Mouse (Mus musculus) kidney, adult 18-20 months (tissue): Measurements from ENCODE around the gene Vmn1r27.

Experiments
- DNase-seq: peaks from one replicate; pipeline ENCODE4 v3.0.0; 2021

Gene Vmn1r27

DNA sequence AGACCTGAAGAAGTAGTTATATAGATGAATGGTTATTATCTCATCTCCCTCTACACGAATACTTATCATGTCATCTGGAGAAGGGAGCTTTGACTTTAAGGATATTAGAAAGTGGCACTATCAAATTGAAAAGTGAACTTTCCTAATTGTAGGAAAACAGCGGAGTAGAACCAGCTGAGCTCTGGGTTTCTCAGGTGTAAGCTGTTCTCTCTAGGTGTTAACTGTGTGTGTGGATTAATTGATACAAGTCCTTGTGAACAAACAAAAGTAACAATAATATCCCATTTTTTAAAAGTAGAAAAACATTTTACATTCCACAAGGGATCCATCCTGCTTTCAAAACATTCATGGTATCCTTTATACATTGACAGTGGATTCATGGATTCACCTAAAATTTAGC lies at the start of gene Vmn1r27:
Vmn1r27 (minus strand) TSS at position 101 of the 400 bp plus-strand sequence.
- no peak for DNase-seq

DNA sequence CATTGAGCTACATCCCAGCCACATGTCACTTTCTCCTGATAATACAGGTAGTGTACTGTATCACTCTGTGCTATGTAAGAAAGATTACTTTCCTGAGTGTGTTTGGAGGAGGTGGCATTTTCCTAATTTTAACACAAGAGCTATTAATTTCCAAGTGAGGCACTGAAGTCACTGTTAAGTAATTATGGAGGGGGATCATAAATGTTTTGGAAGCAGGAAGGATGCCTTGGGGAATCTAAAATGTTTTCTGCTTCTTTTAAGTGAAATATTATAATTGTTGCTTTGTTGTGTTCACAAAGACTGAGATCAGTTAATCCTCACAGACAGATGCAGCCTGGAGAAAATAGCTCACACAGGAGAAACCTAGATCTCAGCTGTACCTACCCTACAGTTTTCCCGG lies 43.1 kb upstream of the Vmn1r27 start, which contains the start of gene Vmn1r28:
Vmn1r28 (plus strand) TSS at position 301 of the 400 bp plus-strand sequence.
- DNase-seq, result no peak

DNA sequence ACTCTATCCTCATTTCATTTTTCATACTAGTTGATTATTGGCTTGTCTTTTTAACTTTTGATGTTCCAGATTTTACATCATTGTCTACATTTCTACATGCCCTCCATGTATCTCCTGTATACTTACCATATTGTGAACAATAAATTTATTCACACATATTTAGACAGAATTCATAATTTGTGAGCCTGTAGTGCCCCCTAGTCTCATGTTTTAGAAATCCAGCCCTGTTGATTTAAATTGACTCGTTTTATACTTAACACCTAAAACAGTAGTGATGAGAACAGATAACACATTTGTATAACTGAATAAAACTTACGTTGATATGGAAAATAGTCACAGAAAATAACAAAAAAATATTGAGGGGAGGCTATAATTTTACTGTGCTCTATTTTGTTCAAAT lies 2.5 kb downstream of the Vmn1r27 start:
- DNase-seq, result no peak
